Mouse (Mus musculus) Muller cell, postnatal 12 days (primary cell): ENCODE results near the gene Kat2a.

Experiments
- DNase-seq: peaks from one replicate; pipeline ENCODE4 v3.0.0-alpha.2; 2015; ENCODE audit errors: inconsistent ontology term

Gene Kat2a

DNA sequence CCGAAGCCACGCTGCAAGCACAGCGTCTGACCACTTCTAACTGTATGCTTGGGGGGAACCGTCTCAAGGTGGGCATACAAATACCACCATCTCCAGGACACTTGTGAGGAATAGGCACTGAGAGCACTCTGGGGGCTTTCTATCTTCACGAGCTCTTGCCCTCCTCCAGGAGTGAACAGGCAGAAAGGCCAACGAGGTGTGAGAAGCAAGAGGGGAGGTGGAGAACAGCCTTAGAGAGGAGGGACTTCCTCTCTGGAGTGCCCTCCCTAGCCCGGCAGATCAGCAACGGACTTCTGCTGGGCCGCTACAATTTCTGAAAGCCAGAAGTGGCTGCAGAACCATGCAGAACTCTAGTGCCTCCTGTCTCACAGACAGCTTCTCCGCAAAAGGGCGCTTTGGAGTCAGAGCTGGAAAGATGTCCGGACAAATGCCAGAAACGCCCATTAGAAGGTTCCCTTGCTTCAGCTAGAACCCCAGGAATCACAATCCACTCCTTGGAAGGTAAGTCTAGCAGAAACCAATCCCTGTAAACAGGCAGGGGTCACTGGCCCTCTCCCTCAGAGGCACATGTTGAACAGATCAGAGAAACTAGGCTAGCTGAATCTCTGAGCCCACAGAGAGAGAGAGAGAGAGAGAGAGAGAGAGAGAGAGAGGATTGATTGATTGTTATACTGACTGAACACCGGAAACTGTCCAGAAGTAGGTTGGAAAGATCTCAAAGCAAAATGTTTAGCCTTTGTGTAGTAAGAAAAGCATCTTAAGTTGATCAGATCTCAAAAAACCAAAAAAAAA is 23.9 kb upstream of the Kat2a start:
- DNase-seq = no peak

DNA sequence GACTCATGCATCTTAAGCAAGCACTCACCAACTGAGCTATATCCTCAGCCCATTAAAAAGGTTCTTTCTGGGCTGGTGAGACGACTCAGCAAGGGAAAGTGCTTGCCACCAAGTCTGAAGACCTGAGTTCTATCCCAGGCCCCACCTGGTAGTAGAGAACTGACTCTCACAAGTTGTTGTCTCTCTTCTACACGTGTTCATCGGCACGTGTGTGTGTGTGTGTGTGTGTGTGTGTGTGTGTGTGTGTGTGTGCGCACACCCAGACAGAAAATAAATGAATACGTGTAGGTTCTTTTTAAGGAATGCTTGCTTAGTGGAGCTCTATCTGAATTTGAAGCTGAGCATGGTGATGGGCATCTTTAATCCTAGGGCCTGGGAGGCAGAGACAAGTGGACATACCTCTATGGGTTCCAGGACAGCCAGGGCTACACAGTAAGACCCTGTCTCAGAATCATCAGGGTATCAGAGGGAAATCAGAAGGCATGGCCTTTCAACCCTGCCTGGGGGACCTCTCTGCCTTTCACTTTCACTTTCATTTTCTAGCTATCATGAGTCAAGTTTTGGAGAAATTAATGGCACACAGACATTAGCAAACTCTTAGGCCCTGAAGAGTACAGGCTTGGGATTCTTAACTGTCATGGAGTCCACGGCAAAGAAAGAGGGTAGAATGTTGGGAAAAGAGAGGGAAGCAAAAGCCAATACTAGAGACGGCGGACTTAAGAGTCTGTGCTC is 23.0 kb upstream of the Kat2a start:
- no peak for DNase-seq

DNA sequence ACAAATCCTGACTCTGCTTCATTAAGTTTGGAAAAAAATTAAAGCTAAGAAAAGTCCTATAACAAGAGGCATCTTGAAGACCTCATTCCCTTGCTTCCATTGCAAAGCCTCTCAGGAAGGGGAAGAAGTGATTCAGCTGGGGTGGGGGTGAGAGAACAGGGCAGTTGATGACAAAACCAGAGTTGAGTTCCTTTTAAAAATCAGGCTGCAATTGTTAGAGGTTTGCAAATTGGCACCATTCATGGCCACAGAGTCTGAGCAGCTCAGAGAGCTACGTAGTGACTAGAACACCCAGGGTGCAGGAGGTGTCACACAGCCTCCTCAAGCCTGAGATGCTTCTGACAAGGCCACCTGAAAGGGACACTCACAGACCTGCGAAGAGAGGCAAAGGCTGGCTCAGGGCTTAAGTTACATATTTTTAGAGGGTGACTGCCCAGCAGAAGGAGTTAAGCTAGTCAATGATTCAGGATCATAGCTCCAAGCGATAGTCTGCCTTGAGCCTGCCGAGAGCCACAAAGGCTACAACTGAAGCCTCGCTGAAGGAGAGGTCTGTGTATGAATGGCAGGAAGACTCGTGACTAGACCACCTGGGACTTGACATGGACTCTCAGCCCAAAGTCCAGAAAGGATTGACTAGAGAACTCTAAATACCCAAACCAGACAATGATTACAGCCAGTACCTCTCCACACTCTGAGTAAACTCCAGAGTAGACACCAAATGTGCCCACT is 18.4 kb upstream of the Kat2a start:
- no peak for DNase-seq

DNA sequence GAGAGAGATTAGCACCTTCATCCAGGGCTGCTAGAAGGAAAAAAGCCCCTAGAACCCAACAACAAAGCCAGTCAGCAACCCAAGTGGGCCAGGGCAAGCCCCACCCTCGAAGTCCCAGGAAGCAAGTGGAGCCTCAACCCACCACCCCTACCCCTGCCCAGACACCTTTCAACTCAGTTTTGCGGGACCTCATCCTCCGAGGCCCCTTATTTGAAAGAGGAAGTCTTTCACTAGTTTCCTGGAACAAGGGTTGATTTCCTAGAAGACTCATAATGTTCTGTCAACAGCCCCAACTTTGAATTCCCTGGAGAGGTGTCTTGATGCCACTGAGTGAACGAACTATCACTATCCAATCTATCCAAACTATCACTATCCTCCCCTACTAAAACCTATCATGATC is 17.7 kb upstream of the Kat2a start:
- DNase-seq = no peak

DNA sequence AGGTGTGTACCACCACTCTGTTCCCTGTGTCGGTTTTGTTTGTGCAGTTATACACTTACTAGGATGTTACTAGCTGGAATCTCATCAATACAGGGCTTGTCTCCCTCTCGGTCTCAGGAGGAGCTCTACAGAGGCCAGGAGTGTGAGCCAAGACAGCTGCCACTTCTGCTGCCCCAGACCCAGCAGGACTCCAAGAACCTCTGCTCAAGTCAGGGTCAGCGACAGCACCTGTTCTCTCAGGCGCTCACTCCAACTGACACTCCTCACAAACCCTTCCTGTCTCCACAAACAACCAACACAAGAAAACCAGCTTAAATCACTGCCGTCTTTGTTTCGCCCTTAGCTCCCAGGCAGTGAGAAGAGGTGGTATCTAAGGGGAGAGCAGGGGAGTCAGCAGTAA is 16.3 kb upstream of the Kat2a start:
- DNase-seq = no peak

DNA sequence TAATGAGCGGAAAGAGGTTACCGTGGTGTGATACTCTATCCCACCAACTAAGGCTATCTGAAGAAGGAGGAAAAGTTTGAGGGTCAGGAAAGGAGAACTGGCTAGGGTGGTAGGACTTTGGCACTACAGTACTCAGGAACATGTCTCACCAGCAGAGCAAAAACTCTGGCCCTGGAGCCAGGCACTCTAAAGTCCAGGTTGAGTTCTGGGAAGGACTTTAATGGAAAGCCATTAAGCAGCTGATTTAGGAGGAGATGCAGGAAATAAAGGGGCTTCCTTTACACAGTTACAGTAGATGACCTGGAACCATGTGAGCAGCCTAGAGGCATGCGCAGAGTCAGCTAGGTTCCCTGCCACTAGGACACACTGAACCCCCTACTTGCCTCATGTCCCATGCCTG is 14.9 kb upstream of the Kat2a start:
- no peak for DNase-seq

DNA sequence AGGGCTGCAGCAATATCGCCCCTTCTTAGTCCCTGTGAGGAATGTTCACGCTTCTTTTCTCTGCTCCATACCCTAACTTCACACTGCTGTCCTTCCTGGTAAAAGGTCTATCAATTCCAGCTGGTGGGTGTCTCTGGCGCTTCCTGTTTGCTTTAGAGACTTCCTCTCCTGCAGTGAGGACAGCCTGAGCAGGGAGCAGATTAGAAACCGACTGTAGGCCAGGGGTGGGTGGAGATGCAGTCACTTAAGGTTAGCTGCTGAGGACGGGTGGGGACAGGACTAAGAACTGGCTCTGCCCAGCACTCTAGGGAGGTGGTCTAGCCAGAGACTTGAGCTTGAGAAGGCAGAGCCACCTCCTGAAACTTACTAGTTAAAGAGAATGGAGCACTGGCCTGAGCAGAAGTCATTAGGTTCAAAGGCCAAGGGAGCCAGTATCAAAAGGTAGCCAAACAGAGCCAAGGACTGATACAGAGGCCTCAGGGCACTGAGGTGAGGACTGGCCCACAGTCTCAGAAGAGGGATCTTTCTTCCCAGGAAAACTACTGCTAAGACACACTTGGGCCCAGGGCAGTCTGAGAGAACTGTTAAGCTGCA is 12.8 kb upstream of the Kat2a start:
- no peak for DNase-seq

DNA sequence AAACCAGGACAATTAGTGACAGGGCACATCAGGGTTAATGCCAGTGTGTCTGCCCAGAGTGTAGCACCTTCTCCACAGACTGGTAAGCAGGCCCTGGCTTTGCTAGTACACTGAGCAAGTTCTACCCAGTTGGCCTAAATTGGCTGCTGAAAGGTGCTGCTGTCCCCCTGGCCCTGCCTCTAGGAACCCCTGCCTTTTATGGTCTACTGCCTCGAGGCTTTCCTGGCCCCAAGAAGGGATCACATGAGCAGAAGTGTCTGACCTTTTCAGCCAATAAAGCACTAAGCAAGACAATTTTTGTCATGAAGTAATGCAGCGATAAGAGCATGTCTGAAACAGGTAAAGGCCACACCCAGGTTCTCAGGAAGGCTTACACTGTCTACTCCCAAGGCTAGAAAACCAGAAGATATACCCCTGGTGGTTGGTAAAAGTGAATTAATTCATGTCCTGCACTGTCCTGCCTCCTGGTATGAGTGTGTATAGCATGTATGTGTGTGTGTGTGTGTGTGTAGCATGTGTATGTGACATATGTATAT is 10.3 kb upstream of the Kat2a start:
- no peak for DNase-seq

DNA sequence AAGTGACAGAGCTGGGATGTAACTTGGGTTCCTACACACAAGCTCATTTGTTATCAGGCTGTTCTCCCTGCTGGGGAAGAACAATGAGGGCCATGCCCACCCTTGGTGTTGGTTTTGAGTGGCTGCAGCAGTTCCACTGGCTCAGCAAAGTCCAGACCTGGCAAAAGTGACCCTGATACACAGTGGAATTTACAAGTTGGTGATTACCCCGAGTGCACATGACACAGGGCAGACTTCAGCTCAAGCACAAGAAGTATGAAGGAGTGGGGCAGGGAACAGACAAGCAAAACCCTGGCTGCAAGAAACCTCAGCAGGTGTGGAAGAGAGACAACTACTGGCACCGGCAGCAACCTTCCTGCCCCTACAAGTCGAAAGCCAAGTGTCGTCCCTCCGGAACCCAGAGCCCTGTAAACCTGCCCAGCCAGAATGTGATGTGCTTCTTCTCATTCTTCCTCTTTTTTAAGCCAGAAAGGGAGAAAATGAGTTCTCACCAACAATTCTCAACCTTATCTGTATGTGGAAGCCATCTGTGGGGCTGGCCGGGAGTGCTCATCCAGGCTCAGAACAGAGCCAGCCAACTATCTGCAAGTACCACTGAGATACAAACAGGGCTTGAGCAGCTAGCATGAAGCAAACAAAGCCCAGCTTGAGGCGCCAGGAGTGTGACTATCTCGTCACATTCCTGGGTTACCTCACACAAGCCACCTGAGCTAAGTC is 9.7 kb upstream of the Kat2a start:
- DNase-seq = peak; percentile 56

DNA sequence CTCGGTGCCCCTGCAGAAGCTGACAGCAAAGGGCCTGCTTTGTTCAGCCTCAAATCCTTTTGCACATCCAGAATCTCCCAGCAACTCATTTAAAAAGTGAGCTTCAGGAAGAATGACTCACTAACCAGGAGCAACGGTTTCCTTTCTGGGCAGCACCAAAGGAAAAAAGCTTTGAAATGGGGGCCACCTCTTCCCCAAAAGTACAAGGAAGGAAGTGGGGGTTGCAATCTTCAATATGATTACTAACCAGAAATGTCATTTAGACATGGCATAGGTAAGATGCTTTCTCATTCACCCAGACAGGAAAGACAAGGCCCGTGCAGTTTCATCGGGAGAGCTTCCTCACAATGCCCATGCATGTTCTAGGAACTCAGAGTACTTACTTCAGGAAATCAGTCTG is 9.0 kb upstream of the Kat2a start:
- DNase-seq = peak; percentile 28

DNA sequence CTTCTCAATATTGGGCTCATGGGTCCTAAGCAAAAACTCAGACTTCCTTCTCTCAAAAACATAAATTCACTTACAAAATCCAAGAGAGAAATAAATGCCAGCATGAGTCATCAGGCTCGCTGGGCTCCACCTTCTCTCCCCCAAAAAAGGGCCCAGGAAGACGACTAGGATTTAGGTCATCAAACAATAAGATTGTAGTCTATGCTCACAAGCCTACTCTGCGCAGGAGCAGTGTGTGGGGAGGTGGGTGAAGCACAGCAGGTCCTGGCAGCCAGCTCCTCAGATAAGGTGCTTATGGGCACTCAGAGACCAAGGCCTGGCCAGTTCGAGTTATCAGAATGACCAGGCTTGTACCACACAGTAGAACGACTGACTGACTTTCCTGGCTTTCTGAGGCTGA is 8.1 kb upstream of the Kat2a start:
- DNase-seq = peak; percentile 57

DNA sequence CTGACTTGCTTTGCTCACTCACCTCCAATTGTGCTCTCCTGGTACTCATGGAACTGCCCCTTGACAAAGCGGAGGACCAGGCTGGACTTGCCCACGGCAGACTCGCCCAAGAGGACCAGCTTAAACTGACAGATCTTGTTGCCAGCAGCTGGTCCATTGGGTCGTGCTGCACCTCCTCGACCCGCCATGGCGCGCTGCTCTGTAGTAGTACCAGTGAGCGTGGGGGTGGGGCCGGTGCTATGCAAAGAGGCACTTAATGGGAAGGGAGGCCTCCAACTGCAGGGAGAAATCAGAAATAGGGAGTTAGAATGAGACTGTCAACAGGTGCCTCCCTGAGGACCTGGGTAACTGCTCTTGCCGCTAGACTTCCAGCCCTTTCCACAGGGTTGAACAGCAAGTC is 7.6 kb upstream of the Kat2a start:
- no peak for DNase-seq

DNA sequence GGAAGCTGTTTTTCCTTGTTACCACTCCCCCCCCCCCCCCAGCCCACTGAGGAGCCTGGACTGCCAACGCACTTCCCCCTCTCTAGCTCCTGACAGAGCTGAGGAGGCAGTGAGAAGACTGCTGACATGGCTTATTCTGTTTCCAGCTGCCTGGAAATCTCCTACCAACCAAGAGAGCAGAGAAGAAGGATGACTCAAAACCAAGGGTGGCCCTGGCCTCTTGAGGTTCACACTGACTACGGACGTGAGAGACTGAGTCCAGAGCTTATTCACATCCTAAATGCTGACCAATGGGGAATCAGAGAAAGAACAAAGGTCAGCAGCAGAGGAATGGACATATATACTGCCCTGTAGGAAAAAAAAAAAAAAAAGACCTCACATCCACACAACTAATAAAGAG is 7.0 kb upstream of the Kat2a start:
- DNase-seq = no peak

DNA sequence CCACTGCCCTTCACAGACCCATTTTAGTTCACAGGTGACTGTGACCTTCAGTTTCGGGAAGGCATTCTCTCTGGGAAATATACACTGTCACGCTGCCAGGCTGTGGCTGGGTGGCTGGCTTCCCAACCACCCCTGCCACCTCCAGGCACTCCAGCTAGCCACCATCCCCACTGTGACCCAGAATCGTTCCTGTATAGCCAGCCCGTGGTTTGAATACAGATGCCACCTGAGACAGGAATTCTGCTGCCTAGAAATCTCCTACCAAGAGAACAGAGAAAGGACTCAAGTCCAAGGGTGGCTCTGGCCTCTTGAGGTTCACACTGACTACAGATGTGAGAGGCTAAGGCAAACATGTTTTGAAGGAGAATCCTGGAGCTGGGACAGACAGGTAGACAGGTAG is 6.6 kb upstream of the Kat2a start:
- DNase-seq = no peak

DNA sequence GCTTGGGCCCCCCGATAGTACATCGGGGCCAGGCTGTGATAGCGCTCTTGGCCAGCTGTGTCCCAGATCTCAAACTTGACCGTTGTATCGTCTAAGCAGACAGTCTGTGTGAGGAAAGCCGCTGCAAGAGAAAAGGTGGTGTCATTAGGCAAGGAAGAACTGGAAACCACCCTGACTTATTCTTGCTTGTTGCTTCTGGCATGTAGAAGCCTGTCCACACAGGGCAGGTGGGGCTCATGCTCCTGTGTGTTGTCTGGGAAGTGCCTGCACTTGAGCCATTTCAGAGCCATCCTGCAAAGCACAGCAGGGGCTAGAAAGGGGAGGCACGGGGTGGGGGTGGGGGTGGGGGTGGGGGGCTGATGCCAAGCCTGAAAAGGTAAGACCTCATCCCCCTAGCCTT is 6.2 kb upstream of the Kat2a start:
- DNase-seq = no peak

DNA sequence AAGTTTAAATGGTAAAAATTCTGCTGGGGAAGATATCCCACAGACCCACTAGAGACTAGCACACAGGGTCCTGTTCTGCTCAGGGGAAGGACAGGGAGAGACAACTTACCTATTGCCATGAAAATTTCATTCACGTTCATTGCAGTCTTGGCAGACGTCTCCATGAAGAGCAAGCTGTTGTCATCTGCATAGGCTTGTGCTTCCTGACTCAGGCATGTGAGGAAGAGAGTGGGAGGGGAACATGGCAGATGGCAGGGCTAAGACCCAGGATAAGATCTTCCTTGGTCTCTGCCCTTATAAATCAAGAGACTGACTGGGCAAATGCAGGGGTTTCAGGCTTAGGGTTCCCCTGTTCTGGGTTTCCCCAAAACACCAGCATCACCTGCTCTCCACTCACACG is 4.4 kb upstream of the Kat2a start:
- no peak for DNase-seq

DNA sequence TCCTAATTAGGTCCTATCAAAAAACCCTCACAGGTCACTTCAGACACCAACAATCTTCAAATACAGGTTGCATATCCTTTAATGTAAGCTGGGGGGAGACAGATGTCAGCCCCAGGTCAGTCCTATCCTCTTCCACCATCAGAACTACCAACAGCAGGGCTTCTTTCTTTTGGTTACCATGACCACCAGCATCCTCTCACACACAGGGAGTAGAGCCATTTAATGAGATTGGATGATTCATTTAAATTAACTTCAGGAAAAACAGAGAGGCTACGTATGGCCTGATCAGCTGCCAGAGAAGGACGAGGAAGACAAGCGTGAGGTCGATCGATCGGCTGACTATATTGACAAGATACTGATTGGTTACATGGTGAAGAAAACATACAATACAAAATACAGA is 2.7 kb upstream of the Kat2a start:
- no peak for DNase-seq

DNA sequence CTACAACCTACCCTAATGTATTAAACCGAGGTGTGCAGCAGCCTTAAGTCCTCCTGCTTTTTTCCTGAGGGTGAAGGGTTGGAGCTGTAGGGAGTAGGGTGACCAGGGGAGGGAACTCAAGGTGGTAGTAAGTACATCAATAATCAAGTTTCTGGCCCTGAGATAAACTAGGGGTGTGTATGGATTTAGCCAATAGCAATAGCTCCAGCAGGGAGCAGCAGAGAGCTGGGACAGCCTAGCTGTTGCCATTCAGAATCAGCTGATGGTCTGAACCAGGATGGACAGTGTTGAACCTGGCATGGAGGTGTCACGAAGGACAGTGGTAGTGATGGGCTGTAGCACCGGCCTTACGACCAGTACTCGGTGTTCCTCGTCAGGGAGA is 2.3 kb upstream of the Kat2a start:
- DNase-seq = peak; percentile 59

DNA sequence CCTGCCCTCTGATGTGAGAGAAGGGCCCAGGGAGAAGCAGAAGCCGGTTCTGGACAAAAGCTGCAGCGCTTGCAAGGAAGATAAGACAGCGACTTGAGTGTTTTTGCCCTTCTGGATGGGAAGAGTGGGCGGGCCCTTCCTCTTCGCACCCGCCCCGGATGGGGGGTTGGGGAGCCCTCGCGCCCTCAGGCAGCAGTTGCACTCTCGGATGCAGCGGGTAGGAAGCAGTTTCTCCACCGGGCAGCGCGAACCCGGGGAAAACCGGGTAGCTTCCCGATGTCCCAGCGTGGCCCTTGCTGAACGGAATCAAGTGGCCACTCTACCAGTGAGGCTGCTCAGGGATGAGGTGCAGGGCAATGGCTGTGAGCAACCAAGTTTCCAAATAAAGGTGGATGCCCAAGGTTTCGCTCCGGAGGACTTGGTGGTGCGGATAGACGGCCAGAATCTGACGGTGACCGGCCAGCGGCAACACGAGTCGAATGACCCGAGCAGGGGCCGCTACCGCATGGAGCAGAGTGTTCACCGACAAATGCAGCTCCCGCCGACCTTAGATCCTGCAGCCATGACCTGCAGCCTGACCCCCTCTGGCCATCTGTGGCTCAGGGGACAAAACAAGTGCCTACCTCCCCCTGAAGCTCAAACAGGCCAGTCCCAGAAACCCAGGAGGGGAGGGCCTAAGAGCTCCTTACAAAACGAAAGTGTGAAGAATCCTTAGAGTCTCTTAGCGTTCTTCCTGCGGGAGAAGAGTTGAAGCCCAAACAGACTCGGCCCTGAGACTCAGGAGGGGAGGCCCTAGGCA is 1.7 kb upstream of the Kat2a start, which contains the start of gene Hspb9:
Hspb9 (plus strand) TSS at position 116 of the 799 bp plus-strand sequence.
- no peak for DNase-seq

DNA sequence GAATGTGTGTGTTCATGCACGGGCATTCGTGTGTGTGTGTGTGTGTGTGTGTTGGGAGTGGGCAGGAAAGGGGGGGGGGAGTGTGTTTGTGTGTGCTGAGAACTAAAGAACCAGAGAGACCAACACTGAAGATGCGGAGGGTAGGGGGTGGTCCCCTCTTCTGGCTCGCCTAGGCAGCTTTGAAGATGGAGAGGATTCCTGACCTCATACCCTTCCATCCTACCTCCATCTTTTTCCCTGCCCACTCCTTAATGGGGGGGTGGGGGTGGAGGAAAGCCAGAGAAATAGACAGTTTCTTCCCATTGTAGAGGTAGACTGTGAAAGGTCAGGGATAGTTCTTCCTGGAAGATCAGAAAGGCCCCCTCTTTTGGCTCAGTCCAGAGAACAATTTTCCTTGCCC is 909 bp upstream of the Kat2a start:
- DNase-seq = no peak

DNA sequence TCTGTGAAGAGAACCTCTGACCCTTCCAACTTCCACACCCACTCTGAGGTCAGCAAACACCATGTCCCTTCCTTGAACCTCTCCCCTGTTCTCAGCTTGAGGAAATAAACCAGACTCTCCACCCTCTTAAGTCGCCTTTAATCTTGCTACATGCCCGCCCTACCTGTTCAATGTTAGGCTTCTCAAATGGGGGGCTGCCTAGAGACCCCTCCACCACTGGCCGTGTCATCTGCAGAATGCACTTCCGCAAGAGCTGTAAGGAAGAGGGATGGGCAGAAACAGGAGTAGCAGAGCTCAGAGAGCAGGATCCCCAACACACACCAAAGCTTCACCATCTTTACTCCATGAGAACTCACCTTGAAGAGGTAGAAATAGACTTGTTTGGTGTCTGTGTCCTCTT is 1.3 kb downstream of the Kat2a start:
- no peak for DNase-seq
